Mouse (Mus musculus) liver, embryonic 11.5 days (tissue): ENCODE results near the gene Cnfn. TPM values are rescaled to one million over a fixed set of nuclear protein-coding genes. Genes with fewer than 3 reads are reported as not detected.
"Not testable (repeated sequence)": the region's sequence is repeated elsewhere in the genome, so short reads cannot be mapped to it uniquely, and the experiment has no call there.

ENCODE experiments used
- ATAC-seq: fragments of 200-750 bp; cut with Nextera tagmentation; replicated peaks from 2 replicates; pipeline ENCODE4 v1.8.0; 2017; ENCODE audit warnings: moderate number of reproducible peaks, mild to moderate bottlenecking, moderate TSS enrichment, moderate library complexity; ENCODE audit not compliant: low FRiP score
- DNase-seq: peaks from one replicate; pipeline ENCODE4 v3.0.0-alpha.2; 2017; ENCODE audit warnings: low spot score
- H3K27ac ChIP-seq: fragments of 300-500 bp; sonication (generic); 2 replicates; pipeline ENCODE4 v1.5.1; 2014; ENCODE audit warnings: mild to moderate bottlenecking, low read depth, low read length, control low read depth
- H3K27me3 ChIP-seq: fragments of 300-500 bp; sonication (generic); replicated peaks from 2 replicates; pipeline ENCODE4 v1.6.1; 2014; ENCODE audit warnings: low read length, mixed read lengths; ENCODE audit not compliant: control insufficient read depth, insufficient read depth
- H3K36me3 ChIP-seq: fragments of 300-500 bp; sonication (generic); 2 replicates; pipeline ENCODE4 v1.6.1; 2014; ENCODE audit warnings: mild to moderate bottlenecking, low read length, moderate library complexity, mixed read lengths; ENCODE audit not compliant: control insufficient read depth, insufficient read depth
- H3K4me1 ChIP-seq: fragments of 300-500 bp; sonication (generic); replicated peaks from 2 replicates; pipeline ENCODE4 v1.6.1; 2014; ENCODE audit warnings: low read length, mixed read lengths; ENCODE audit not compliant: control insufficient read depth, insufficient read depth
- H3K4me2 ChIP-seq: fragments of 300-500 bp; sonication (generic); 2 replicates; pipeline ENCODE4 v1.6.1; 2014; ENCODE audit warnings: mild to moderate bottlenecking, control low read depth, moderate library complexity
- H3K4me3 ChIP-seq: fragments of 300-500 bp; sonication (generic); 2 replicates; pipeline ENCODE4 v1.5.1; 2014; ENCODE audit warnings: low read depth, low read length, control low read depth
- H3K9ac ChIP-seq: fragments of 300-500 bp; sonication (generic); 2 replicates; pipeline ENCODE4 v1.6.1; 2014; ENCODE audit warnings: low read depth, low read length, control low read depth
- H3K9me3 ChIP-seq: fragments of 300-500 bp; sonication (generic); 2 replicates; pipeline ENCODE4 v1.6.1; 2016; ENCODE audit warnings: low read length, inconsistent platforms, mixed read lengths; ENCODE audit not compliant: control insufficient read depth
- WGBS: fragments of 180-500 bp; shearing (Covaris S2); extraction: QIAGEN DNeasy Blood & Tissue Kit; methylation state at CpG from one replicate; pipeline ENCODE4 v1.1.7; 2014; 5-methylcytosine and 5-hydroxymethylcytosine counted together
- polyA plus RNA-seq: library from polyadenylated mRNA; unstranded; fragments of >200 nt; fragmentation: Nextera tagmentation; extraction: Ambion mirVana; gene quantifications from 2 replicates; pipeline ENCODE4 v1.2.1, GENCODE M21; 2014

Cnfn gene
- polyA plus RNA-seq, 1 experiment from 2014 or later: not detected

- H3K4me2 ChIP-seq: no peak overlapping the region
- H3K36me3 ChIP-seq: no peaks in the 10 kb centered on the region
- peaks cover 10% of the 10 kb centered on the region; the same call in 1 of the 2 replicates for H3K4me1 ChIP-seq
- no peak overlapping the region for H3K9ac ChIP-seq
- WGBS: 48% methylated on average over 5 of the region's 5 CpGs
- no peak overlapping the region for H3K4me3 ChIP-seq
- H3K9me3 ChIP-seq: no peaks in the 10 kb centered on the region
- no peak overlapping the region for H3K27ac ChIP-seq
- ATAC-seq (no peak), DNase-seq (no peak)
- H3K27me3 ChIP-seq: no peaks in the 10 kb centered on the region
Observed at GRCm38 (mm10) chr7:25401986-25402385, 32.5 kb upstream of the Cnfn start.

DNA sequence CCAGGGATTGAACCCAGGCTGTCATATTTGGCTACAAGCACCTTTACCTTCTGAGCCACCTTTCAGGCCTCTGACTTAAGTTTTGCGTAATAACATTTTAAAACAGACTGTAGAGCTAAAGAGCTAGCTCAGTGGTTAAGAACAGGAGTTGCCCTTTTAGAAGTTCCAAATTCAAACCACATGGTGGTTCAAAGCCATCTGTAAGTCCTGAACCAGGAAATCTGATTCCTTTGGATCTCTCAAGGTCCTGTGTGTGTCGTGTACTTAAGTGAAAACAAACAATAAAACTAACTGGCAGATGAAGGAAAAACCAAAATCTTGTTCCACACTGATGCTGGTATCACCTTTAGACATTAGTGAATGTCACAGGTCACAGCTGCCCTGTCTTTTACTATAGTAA is 32.0 kb upstream of the Cnfn start:
- no peak overlapping the region for H3K9ac ChIP-seq
- H3K27ac ChIP-seq: no peak overlapping the region

DNA sequence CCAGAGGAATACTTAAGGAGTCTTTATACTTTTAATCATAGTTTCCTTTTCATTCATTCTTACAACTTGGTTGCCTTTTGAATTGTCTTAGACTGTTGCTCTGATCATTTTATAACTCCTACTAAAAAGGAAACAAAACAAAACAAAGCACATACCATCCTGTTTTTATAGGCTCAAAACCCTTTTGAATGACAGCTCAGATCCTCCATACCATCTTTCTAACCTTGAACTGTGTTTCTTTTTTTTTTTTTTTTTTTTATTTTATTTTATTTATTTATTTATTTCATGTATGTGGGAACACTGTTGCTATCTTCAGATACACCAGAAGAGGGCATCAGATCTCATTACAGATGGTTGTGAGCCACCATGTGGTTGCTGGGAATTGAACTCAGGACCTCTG is 29.5 kb upstream of the Cnfn start:
- H3K27me3 ChIP-seq, H3K4me3 ChIP-seq, H3K36me3 ChIP-seq, H3K4me2 ChIP-seq, H3K9me3 ChIP-seq, H3K27ac ChIP-seq, ATAC-seq, H3K9ac ChIP-seq, DNase-seq: not testable (repeated sequence)
- peaks cover 19% of the 10 kb centered on the region for H3K4me1 ChIP-seq

More for the DNA sequence above, 32.0 kb upstream of the Cnfn start:
- Histone ChIP-seq H3K9me3 (no peaks in the 10 kb centered on the region), H3K4me2 (no peak overlapping the region), H3K36me3 (no peaks in the 10 kb centered on the region), H3K27me3 (no peaks in the 10 kb centered on the region), H3K4me1 (peaks cover 10% of the 10 kb centered on the region; the same call in 1 of the 2 replicates), H3K4me3 (no peak overlapping the region)
- 55% methylated on average over 2 of the region's 2 CpGs for WGBS
- no peak for ATAC-seq
- DNase-seq: no peak

DNA sequence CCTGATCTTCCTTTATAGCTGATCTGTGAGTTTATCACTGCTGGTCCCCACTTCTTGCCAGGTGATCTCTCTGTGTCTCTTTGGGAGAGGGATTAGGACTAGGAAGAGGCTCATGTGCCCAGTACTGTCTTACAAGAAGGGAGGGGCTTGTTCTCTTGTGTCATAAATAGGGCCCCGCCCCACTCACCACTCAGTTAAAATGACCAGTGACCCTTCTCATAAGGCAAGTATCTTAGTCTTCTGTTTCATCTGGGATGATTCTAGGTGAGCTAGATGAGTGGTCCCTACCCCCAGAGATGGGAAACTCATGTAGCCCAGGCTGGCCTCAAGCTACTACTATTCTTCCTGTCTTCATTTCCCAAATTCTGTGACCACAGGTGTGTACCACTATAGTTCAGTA is 29.1 kb upstream of the Cnfn start, which contains the start of gene Lipe:
Gene Lipe, minus strand, starts transcription at position 101 of the 400 bp plus-strand sequence.
- Histone ChIP-seq H3K4me2 (no peak within 1 kb of the TSS), H3K9ac (no peak within 1 kb of the TSS), H3K27me3 (no peaks in the 10 kb centered on the region), H3K4me1 (peaks cover 23% of the 10 kb centered on the region), H3K27ac (no peak within 1 kb of the TSS), H3K4me3 (no peak within 1 kb of the TSS), H3K9me3 (no peaks in the 10 kb centered on the region), H3K36me3 (no peaks in the 10 kb centered on the region)
- no peak for ATAC-seq
- 82% methylated on average over 1 of the region's 1 CpGs for WGBS
- no peak for DNase-seq

GRCm38 (mm10) chr7:25396621-25397020 is 27.1 kb upstream of the Cnfn start:
- H3K9ac ChIP-seq: 0 out of 2 replicates have a peak overlapping the region, but pooled peaks have one; percentile 35
- H3K4me1 ChIP-seq: peaks cover 15% of the 10 kb centered on the region
- no peak overlapping the region for H3K27ac ChIP-seq
- no peaks in the 10 kb centered on the region for H3K36me3 ChIP-seq
- no peak overlapping the region; the same call in 1 of the 2 replicates for H3K4me3 ChIP-seq
- DNase-seq: no peak
- 86% methylated on average over 14 of the region's 14 CpGs for whole genome bisulfite sequencing
- no peaks in the 10 kb centered on the region; the same call in 1 of the 2 replicates for H3K9me3 ChIP-seq
- no peaks in the 10 kb centered on the region for H3K27me3 ChIP-seq
- peak; percentile 7; the same call in 1 of the 2 replicates for ATAC-seq
- H3K4me2 ChIP-seq: peak overlapping the region; percentile 97

GRCm38 (mm10) chr7:25395558-25396521 is 26.3 kb upstream of the Cnfn start:
- Histone ChIP-seq H3K36me3 (no peaks in the 10 kb centered on the region), H3K4me1 (peaks cover 18% of the 10 kb centered on the region), H3K9me3 (no peaks in the 10 kb centered on the region; the same call in 1 of the 2 replicates), H3K9ac (peak overlapping the region; percentile 78), H3K27me3 (no peaks in the 10 kb centered on the region), H3K27ac (no peak overlapping the region), H3K4me3 (peak overlapping the region; percentile 76), H3K4me2 (peak overlapping the region; percentile 97)
- peak; percentile 96 for ATAC-seq
- DNase-seq: peak; percentile 93
- WGBS: 6% methylated on average over 52 of the region's 52 CpGs

DNA sequence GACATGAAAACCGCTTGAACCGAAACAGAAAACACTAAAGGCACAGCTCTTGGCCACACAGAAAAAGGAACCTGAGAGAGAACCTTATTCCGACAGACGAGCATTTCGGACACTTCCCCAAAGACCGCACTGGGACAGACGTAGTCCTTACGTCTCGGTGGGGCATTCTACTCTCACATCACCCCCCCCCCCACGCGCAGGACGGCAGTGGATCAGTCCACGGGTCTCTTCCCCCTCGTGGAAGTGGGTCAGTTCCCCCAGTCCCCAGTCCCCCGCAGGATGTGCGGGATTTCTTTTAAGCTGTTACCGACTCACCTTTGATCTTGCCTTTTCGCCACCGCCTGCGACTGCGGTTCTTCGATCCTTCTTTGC is 25.6 kb upstream of the Cnfn start:
- peak overlapping the region; percentile 76 for H3K4me3 ChIP-seq
- H3K4me2 ChIP-seq: peak overlapping the region; percentile 97
- no peak overlapping the region for H3K27ac ChIP-seq
- peaks cover 24% of the 10 kb centered on the region for H3K4me1 ChIP-seq
- H3K9me3 ChIP-seq: no peaks in the 10 kb centered on the region; the same call in 1 of the 2 replicates
- no peak for DNase-seq
- H3K27me3 ChIP-seq: no peaks in the 10 kb centered on the region
- peak; percentile 29; the same call in 1 of the 2 replicates for ATAC-seq
- no peaks in the 10 kb centered on the region for H3K36me3 ChIP-seq
- peak overlapping the region; percentile 78 for H3K9ac ChIP-seq
- under 1% methylated on average over 22 of the region's 22 CpGs for WGBS

- ATAC-seq: no peak
- 23% methylated on average over 7 of the region's 7 CpGs for WGBS
- Histone ChIP-seq H3K4me1 (peaks cover 28% of the 10 kb centered on the region), H3K4me2 (peak overlapping the region; percentile 97), H3K9me3 (no peaks in the 10 kb centered on the region; the same call in 1 of the 2 replicates), H3K4me3 (peak overlapping the region; percentile 76), H3K27ac (no peak overlapping the region), H3K27me3 (no peaks in the 10 kb centered on the region), H3K36me3 (no peaks in the 10 kb centered on the region), H3K9ac (peak overlapping the region; percentile 78)
- no peak for DNase-seq
Observed at GRCm38 (mm10) chr7:25394754-25395153, 25.2 kb upstream of the Cnfn start.
